Mouse (Mus musculus): ENCODE measurements at regions not wholly inside any gene's neighbourhood (a gene's known extent, or its start where the extent isn't known, plus 50 kb on each side); places are given as distances from the start of the nearest gene placed in this dataset.

DNA sequence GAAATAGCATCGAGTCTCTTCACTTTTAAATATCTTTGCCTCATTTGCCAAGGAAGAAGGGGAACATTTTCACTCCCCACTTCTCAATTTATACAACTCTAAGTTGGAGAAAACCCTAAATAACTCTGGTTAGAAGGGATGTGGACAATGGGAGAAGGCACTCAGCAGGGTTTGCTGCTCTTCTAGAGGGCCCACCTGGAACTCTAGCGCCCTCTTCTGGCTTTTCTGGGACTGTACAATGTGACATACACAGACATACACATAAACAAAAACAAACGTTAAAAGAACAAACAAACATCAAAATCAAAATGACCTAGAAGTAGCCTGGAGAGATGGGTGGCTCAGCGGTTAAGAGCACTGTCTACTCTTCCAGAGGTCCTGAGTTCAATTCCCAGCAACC is 103.0 kb downstream of the Tpra1 start (continued):
- TF ChIP-seq CTCF (IDR thresholded peaks at IDR 0.05 in 2 of 3, conservative IDR thresholded peaks at IDR 0.05 in 1 of 3; ENCODE audit: control insufficient read depth in 1 of 3, insufficient read depth in 1 of 3, low read depth in 2 of 3, low read length in 3 of 3, poor library complexity in 1 of 3, severe bottlenecking in 1 of 3) (peak; percentile 50 to 59 (median 52)), MYB (IDR thresholded peaks at IDR 0.05; ENCODE audit: low read depth, low read length) (no peak)

DNA sequence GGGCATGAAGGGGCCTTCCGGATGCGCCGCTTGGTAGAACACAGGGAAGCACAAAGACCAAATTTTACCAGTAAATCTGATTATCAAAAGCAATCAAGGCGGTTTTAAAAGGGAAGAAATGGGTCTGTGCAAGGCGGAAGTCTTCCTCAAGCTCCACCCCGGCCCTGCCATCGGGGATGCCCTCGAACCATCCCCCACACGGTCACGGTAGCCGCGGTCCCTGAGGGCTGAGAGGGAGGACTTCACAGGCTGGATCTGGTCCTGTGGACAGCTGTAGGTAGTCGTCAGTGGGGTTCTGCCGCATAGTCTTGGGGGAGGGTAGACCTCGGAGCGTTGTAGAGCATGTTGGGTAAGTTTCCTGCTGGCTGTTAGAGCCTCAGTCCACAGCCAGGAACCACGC is 104.9 kb downstream of the Tpra1 start:
- Histone ChIP-seq H3K4me1 (ENCODE audit: control insufficient read depth in 1 of 2, insufficient read depth in 2 of 2, low read length in 2 of 2) (no peaks in the 10 kb centered on the region), H3K36me3 (ENCODE audit: control insufficient read depth in 1 of 2, insufficient read depth in 2 of 2, low read length in 2 of 2) (no peaks in the 10 kb centered on the region), H3K27ac (ENCODE audit: control insufficient read depth, low read depth, low read length) (no peak overlapping the region), H3K27me3 (ENCODE audit: control insufficient read depth in 1 of 2, insufficient read depth in 2 of 2, low read length in 2 of 2) (peaks cover 0 to 3% of the 10 kb centered on the region in 2 experiments; a peak in 2 of 4 replicates), H3K79me2 (ENCODE audit: control insufficient read depth, insufficient read depth, low read length, poor library complexity) (no peaks in the 10 kb centered on the region), H3K9ac (ENCODE audit: control insufficient read depth, low read depth, low read length, poor library complexity, severe bottlenecking) (no peak overlapping the region), H3K9me3 (replicated peaks; ENCODE audit: insufficient read depth, low read length) (no peaks in the 10 kb centered on the region), H3K4me3 (ENCODE audit: control insufficient read depth in 1 of 2, insufficient read depth in 1 of 2, low read depth in 2 of 2, low read length in 2 of 2) (no peak overlapping the region)
- no peak for TF ChIP-seq ETS1 (IDR thresholded peaks at IDR 0.05; ENCODE audit: low read depth, low read length)
- no peak for TF ChIP-seq CTCF (IDR thresholded peaks at IDR 0.05 in 2 of 3, conservative IDR thresholded peaks at IDR 0.05 in 1 of 3; ENCODE audit: control insufficient read depth in 1 of 3, insufficient read depth in 1 of 3, low read depth in 2 of 3, low read length in 3 of 3, poor library complexity in 1 of 3, severe bottlenecking in 1 of 3)
- TF ChIP-seq SMC3 (IDR thresholded peaks at IDR 0.05; ENCODE audit: low read depth, low read length), result no peak
- TF ChIP-seq RCOR1 (IDR thresholded peaks at IDR 0.05; ENCODE audit: low read depth, low read length), result no peak
- TF ChIP-seq MAX (IDR thresholded peaks at IDR 0.05; ENCODE audit: low read length), result no peak
- no peak for TF ChIP-seq NELFE (IDR thresholded peaks at IDR 0.05; ENCODE audit: low read depth, low read length)
- no peak for TF ChIP-seq BHLHE40 (IDR thresholded peaks at IDR 0.05; ENCODE audit: borderline replicate concordance, low read depth, low read length)
- no peak for TF ChIP-seq E2F4 (IDR thresholded peaks at IDR 0.05; ENCODE audit: borderline replicate concordance, low read depth, low read length)
- TF ChIP-seq SIN3A (IDR thresholded peaks at IDR 0.05; ENCODE audit: low read length), result no peak
- TF ChIP-seq JUND (IDR thresholded peaks at IDR 0.05; ENCODE audit: low read depth, low read length), result no peak
- no peak for TF ChIP-seq MEF2A (IDR thresholded peaks at IDR 0.05; ENCODE audit: extremely low read depth, insufficient replicate concordance, low read depth, low read length, poor library complexity, severe bottlenecking)
- TF ChIP-seq CHD2 (IDR thresholded peaks at IDR 0.05; ENCODE audit: low read length), result no peak
- TF ChIP-seq RAD21 (IDR thresholded peaks at IDR 0.05; ENCODE audit: low read depth, low read length), result no peak
- no peak for DNase-seq (ENCODE audit: low read depth, low spot score)

DNA sequence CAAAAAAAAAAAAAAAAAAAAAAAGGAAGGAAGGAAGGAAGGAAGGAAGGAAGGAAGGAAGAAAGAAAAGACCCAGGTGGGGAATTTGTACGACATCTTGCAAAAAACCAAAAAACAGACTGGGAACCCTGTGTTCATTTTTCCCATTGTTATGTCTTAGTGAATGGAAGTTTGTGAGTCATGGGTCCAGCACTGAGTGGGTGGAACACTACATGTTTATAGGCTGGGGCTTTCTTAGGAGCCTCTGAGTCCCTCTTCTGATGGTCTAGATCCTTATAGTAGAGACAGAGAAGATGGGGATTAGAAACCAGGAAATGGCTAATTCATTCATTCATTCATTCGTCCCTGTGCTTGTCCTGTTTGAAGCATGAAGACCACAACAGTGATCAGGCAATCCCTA is 105.5 kb downstream of the Tpra1 start:
- no peak overlapping the region for H3K9ac ChIP-seq (ENCODE audit: control insufficient read depth, low read depth, low read length, poor library complexity, severe bottlenecking)
- peaks cover 0 to 3% of the 10 kb centered on the region in 2 experiments; a peak in 2 of 4 replicates for H3K27me3 ChIP-seq (ENCODE audit: control insufficient read depth in 1 of 2, insufficient read depth in 2 of 2, low read length in 2 of 2)
- H3K4me1 ChIP-seq (ENCODE audit: control insufficient read depth in 1 of 2, insufficient read depth in 2 of 2, low read length in 2 of 2), result no peaks in the 10 kb centered on the region
- H3K79me2 ChIP-seq (ENCODE audit: control insufficient read depth, insufficient read depth, low read length, poor library complexity), result no peaks in the 10 kb centered on the region
- no peak for DNase-seq (ENCODE audit: low read depth, low spot score)
- H3K36me3 ChIP-seq (ENCODE audit: control insufficient read depth in 1 of 2, insufficient read depth in 2 of 2, low read length in 2 of 2), result no peaks in the 10 kb centered on the region
- H3K27ac ChIP-seq (ENCODE audit: control insufficient read depth, low read depth, low read length), result no peak overlapping the region
- TF ChIP-seq UBTF (IDR thresholded peaks at IDR 0.05; ENCODE audit: borderline replicate concordance, insufficient read depth, low read depth, low read length) (no peak), KAT2A (conservative IDR thresholded peaks at IDR 0.05; ENCODE audit: low read depth, low read length) (no peak)
- H3K4me3 ChIP-seq (ENCODE audit: control insufficient read depth in 1 of 2, insufficient read depth in 1 of 2, low read depth in 2 of 2, low read length in 2 of 2), result no peak overlapping the region
- no peaks in the 10 kb centered on the region for H3K9me3 ChIP-seq (replicated peaks; ENCODE audit: insufficient read depth, low read length)

Data from MEL (cell line).